Mouse (Mus musculus): ENCODE data around the gene Lpar1.

- TF ChIP-seq CTCF (IDR thresholded peaks at IDR 0.05; ENCODE audit: extremely low read depth, insufficient read depth, low read length), result no peak
- TF ChIP-seq POLR2A (IDR thresholded peaks at IDR 0.05; ENCODE audit: extremely low read depth, insufficient read depth, low read length), result no peak
Measured at GRCm38 (mm10) chr4:58400861-58401341, 152.8 kb downstream of the Lpar1 start.

Data from cortical plate, adult 2 months (tissue).